Mouse (Mus musculus) heart, postnatal 14 days (tissue): ENCODE results near the gene 2610044O15Rik8. TPM values are rescaled to one million over a fixed set of nuclear protein-coding genes. Genes with fewer than 3 reads are reported as not detected.
"Not testable (repeated sequence)": the region's sequence is repeated elsewhere in the genome, so short reads cannot be mapped to it uniquely, and the experiment has no call there.

Source experiments
- DNase-seq, 2 experiments: peaks; one replicate each; pipeline ENCODE4 v3.0.0; 2021 to 2022
- intact Hi-C: fragments of 180-260 bp; cut with DNase I; formaldehyde crosslinking; loops from one replicate; pipeline ENCODE4 v1.15.1; 2025
- long read RNA-seq, 2 experiments: library from polyadenylated mRNA; stranded (forward); transcript quantifications; one replicate each; pipeline ENCODE4 v2.0.0; 2021
- total RNA-seq, 2 experiments: library from RNA; stranded (reverse); gene quantifications; 2 replicates each; pipeline ENCODE4 v1.2.3; 2021

2610044O15Rik8 gene
- 10 to 100 TPM; 15.7 to 18.9 TPM for total RNA-seq
- long read RNA-seq, experiment 1, transcript 2610044O15Rik8-204 (4 exons, 343 nt): major isoform, 7 of 24 reads
- long read RNA-seq, experiment 1, partial matches to known transcripts: 0 of 24 reads
- long read RNA-seq, experiment 1, other reads (novel, unspliced or antisense): 11 of 24 reads
- long read RNA-seq, experiment 2, partial matches to known transcripts: 2 of 21 reads
- long read RNA-seq, experiment 2, other reads (novel, unspliced or antisense): 9 of 21 reads

- intact Hi-C loops: no loop called here
- peak; percentile 83 to 86 for DNase-seq
Observed at GRCm38 (mm10) chr8:129234027-129234733, at the start of gene 2610044O15Rik8. Gene 2610044O15Rik8, minus strand, starts transcription at chr8:129234406.

DNA sequence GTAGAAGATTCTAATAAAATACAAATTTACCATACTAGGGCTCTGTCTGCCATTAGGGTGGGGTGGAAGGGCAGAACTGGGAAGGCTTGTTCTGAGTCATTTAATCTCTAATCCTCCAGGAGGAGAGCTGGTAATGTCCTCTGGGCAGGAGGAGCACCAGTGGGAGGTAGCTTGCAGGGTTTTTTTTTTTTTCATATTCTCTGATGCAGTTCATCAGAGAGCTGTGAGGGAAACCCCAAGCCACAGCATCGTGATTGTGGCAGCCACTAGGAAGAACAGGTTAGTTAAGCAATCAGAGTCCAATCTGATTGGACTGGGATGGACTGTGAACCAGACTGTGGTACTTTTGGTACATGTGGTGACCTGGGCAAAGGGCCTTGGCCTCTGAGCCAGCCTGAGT is 31.7 kb upstream of the 2610044O15Rik8 start:
- no peak for DNase-seq
- intact Hi-C loops: no loop called here

- intact Hi-C loops: no loop called here
Observed at GRCm38 (mm10) chr8:129264296-129264695, 30.1 kb upstream of the 2610044O15Rik8 start.

DNA sequence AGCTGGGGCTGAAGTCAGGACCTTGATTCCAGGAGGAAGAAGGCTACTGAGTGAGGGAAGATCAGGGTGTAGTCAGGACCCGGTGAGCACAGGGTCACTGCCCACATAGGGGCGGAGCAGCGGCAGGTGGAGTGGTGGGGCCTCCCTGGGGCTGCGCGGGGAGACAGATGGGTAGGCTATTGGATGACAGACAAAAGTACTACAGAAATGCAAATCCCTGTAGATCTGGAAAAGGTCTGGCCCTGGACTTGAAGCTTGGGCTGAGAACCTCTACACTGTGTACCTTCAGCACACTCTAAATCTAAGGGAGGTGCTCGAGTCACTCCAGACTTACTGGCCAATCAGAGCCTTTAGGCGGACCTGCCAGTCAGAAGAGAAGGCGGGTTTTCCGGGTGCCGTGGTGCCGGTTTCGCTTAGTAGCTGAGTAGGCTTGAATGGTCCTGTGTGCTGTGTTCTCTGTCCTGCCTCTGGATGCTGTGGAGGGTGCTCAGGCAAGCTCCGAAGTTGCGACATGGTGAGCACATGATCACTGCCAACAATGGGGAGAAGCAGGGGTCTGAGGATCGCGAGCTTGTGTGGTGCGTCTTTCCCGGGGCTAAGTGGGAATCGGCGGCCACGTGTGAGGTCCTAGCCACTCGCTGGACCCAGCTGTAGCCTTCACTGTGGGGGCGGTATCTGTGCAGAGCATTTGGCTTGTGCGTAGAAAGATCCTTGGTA is 29.2 kb upstream of the 2610044O15Rik8 start:
- intact Hi-C loops: not testable (repeated sequence)
- peak; percentile 61 to 69 for DNase-seq

More at GRCm38 (mm10) chr8:129264296-129264695, 30.1 kb upstream of the 2610044O15Rik8 start:
- no peak for DNase-seq

DNA sequence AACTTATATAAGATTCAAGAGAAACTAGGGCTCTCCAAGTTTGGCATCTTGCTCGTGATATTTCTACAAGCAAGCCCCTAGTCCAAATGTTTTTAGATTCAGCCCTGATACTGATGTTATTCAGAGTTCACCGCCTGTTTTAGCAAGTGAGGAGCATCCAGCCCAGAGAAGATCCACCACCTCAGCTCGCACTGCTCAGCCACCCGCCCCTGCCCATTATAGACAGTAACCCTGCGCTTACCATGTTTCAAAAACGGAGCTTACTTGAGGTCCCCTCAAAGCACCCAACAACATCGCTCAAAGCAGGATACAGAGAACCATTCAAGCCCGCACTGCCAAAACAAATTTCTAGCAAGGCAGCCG is 561 bp downstream of the 2610044O15Rik8 start:
- intact Hi-C loops: no loop called here
- DNase-seq: no peak

Other genes starting within 250 kb of the 2610044O15Rik8 start
- not detected for gene Ccdc7a, start 168.9 kb downstream of the 2610044O15Rik8 start, total RNA-seq
- not detected for gene Ccdc7b, start 167.3 kb downstream of the 2610044O15Rik8 start, total RNA-seq
- not detected for gene Gm10999, start 102.7 kb downstream of the 2610044O15Rik8 start, total RNA-seq